Mouse (Mus musculus): Measurements from ENCODE around the gene Hist1h4b. TPM values are rescaled to one million over a fixed set of nuclear protein-coding genes. Genes with fewer than 3 reads are reported as not detected.

Hist1h4b gene
- polyA plus RNA-seq, 1 experiment from 2014 or later: 2.1 TPM

Small RNA genes within 50 kb of the gene (microRNA-seq; reads per million reads assigned to microRNA genes)
- gene Gm44314 (not detected), gene Gm44484 (not detected)

Other genes with a start within 250 kb of the Hist1h4b start
- gene Hist1h4h, start 226.0 kb upstream of the Hist1h4b start, polyA plus RNA-seq (2015; fragmentation: Nextera tagmentation; extraction: Ambion mirVana): 3.5 and 3.7 TPM in 2 replicates
- 2.5 and 3.6 TPM in 2 replicates for gene Hist1h2af, start 223.1 kb upstream of the Hist1h4b start, polyA plus RNA-seq (2015; fragmentation: Nextera tagmentation; extraction: Ambion mirVana)
- 2.6 and 3.7 TPM in 2 replicates for gene Hist1h3g, start 221.6 kb upstream of the Hist1h4b start, polyA plus RNA-seq (2015; fragmentation: Nextera tagmentation; extraction: Ambion mirVana)
- 0.65 and 0.94 TPM in 2 replicates for gene Hist1h2bh, start 213.6 kb upstream of the Hist1h4b start, polyA plus RNA-seq (2015; fragmentation: Nextera tagmentation; extraction: Ambion mirVana)
- gene Hist1h3f, start 213.0 kb upstream of the Hist1h4b start, polyA plus RNA-seq (2015; fragmentation: Nextera tagmentation; extraction: Ambion mirVana): 0.44 and 0.60 TPM in 2 replicates
- gene Hist1h4f, start 205.4 kb upstream of the Hist1h4b start, polyA plus RNA-seq (2015; fragmentation: Nextera tagmentation; extraction: Ambion mirVana): 0.68 and 0.98 TPM in 2 replicates
- gene Hist1h1d, start 203.8 kb upstream of the Hist1h4b start, polyA plus RNA-seq (2015; fragmentation: Nextera tagmentation; extraction: Ambion mirVana): 0.28 and 0.42 TPM in 2 replicates
- gene Hist1h3e, start 194.6 kb upstream of the Hist1h4b start, polyA plus RNA-seq (2015; fragmentation: Nextera tagmentation; extraction: Ambion mirVana): 2.7 and 4.1 TPM in 2 replicates
- 39.1 and 46.5 TPM in 2 replicates for gene Hist1h2ae, start 185.8 kb upstream of the Hist1h4b start, polyA plus RNA-seq (2015; fragmentation: Nextera tagmentation; extraction: Ambion mirVana)
- 8.7 and 8.8 TPM in 2 replicates for gene Hist1h2bg, start 185.6 kb upstream of the Hist1h4b start, polyA plus RNA-seq (2015; fragmentation: Nextera tagmentation; extraction: Ambion mirVana)
- 0.62 and 2.1 TPM in 2 replicates for gene Hist1h2bf, start 182.8 kb upstream of the Hist1h4b start, polyA plus RNA-seq (2015; fragmentation: Nextera tagmentation; extraction: Ambion mirVana)
- 0.65 and 2.7 TPM in 2 replicates for gene Hist1h2ad, start 182.6 kb upstream of the Hist1h4b start, polyA plus RNA-seq (2015; fragmentation: Nextera tagmentation; extraction: Ambion mirVana)
- gene Hist1h3d, start 181.2 kb upstream of the Hist1h4b start, polyA plus RNA-seq (2015; fragmentation: Nextera tagmentation; extraction: Ambion mirVana): 3.8 and 4.8 TPM in 2 replicates
- 61.7 and 73.9 TPM in 2 replicates for gene Hist1h4d, start 175.4 kb upstream of the Hist1h4b start, polyA plus RNA-seq (2015; fragmentation: Nextera tagmentation; extraction: Ambion mirVana)
- 1.4 and 2.3 TPM in 2 replicates for gene Hist1h2be, start 135.9 kb upstream of the Hist1h4b start, polyA plus RNA-seq (2015; fragmentation: Nextera tagmentation; extraction: Ambion mirVana)
- gene Hist1h1e, start 134.5 kb upstream of the Hist1h4b start, polyA plus RNA-seq (2015; fragmentation: Nextera tagmentation; extraction: Ambion mirVana): 10.4 and 13.7 TPM in 2 replicates
- 0.94 and 1.0 TPM in 2 replicates for gene Hist1h2ac, start 73.1 kb upstream of the Hist1h4b start, polyA plus RNA-seq (2015; fragmentation: Nextera tagmentation; extraction: Ambion mirVana)
- 101 and 110 TPM in 2 replicates for gene Hist1h2bc, start 72.8 kb upstream of the Hist1h4b start, polyA plus RNA-seq (2015; fragmentation: Nextera tagmentation; extraction: Ambion mirVana)
- gene Hist1h1t, start 61.2 kb upstream of the Hist1h4b start, polyA plus RNA-seq (2015; fragmentation: Nextera tagmentation; extraction: Ambion mirVana): 0.15 and 0.20 TPM in 2 replicates
- gene Hist1h4c, start 58.6 kb upstream of the Hist1h4b start, polyA plus RNA-seq (2015; fragmentation: Nextera tagmentation; extraction: Ambion mirVana): 2.9 and 3.1 TPM in 2 replicates
- 8.5 and 9.7 TPM in 2 replicates for gene Hfe, start 46.2 kb upstream of the Hist1h4b start, polyA plus RNA-seq (2015; fragmentation: Nextera tagmentation; extraction: Ambion mirVana)
- gene Hist1h1c, start 18.2 kb upstream of the Hist1h4b start, polyA plus RNA-seq (2015; fragmentation: Nextera tagmentation; extraction: Ambion mirVana): 33.6 and 35.3 TPM in 2 replicates
- 3.2 and 4.9 TPM in 2 replicates for gene Hist1h3c, start 11.4 kb upstream of the Hist1h4b start, polyA plus RNA-seq (2015; fragmentation: Nextera tagmentation; extraction: Ambion mirVana)
- gene Hist1h2bb, start 10.3 kb upstream of the Hist1h4b start, polyA plus RNA-seq (2015; fragmentation: Nextera tagmentation; extraction: Ambion mirVana): 1.7 and 2.0 TPM in 2 replicates
- 16.9 and 20.0 TPM in 2 replicates for gene Hist1h2ab, start 5.9 kb upstream of the Hist1h4b start, polyA plus RNA-seq (2015; fragmentation: Nextera tagmentation; extraction: Ambion mirVana)
- 4.7 and 7.4 TPM in 2 replicates for gene Hist1h3b, start 4.7 kb upstream of the Hist1h4b start, polyA plus RNA-seq (2015; fragmentation: Nextera tagmentation; extraction: Ambion mirVana)
- 0.60 TPM in 1 of 2 replicates, not detected in the other for gene Hist1h4a, start 4.2 kb downstream of the Hist1h4b start, polyA plus RNA-seq (2015; fragmentation: Nextera tagmentation; extraction: Ambion mirVana)
- gene Hist1h3a, start 5.4 kb downstream of the Hist1h4b start, polyA plus RNA-seq (2015; fragmentation: Nextera tagmentation; extraction: Ambion mirVana): 3.1 and 4.2 TPM in 2 replicates
- 0.38 and 0.99 TPM in 2 replicates for gene Hist1h1a, start 6.7 kb downstream of the Hist1h4b start, polyA plus RNA-seq (2015; fragmentation: Nextera tagmentation; extraction: Ambion mirVana)
- 0.11 and 0.12 TPM in 2 replicates for gene Trim38, start 12.9 kb downstream of the Hist1h4b start, polyA plus RNA-seq (2015; fragmentation: Nextera tagmentation; extraction: Ambion mirVana)
- gene Slc17a2, start 50.0 kb downstream of the Hist1h4b start, polyA plus RNA-seq (2015; fragmentation: Nextera tagmentation; extraction: Ambion mirVana): 0.11 TPM in 1 of 2 replicates, not detected in the other
- gene Slc17a3, start 82.4 kb downstream of the Hist1h4b start, polyA plus RNA-seq (2015; fragmentation: Nextera tagmentation; extraction: Ambion mirVana): 0.22 and 0.35 TPM in 2 replicates
- gene Slc17a1, start 110.7 kb downstream of the Hist1h4b start, polyA plus RNA-seq (2015; fragmentation: Nextera tagmentation; extraction: Ambion mirVana): 0.77 and 0.97 TPM in 2 replicates
- 24.8 and 31.7 TPM in 2 replicates for gene Slc17a4, start 158.0 kb downstream of the Hist1h4b start, polyA plus RNA-seq (2015; fragmentation: Nextera tagmentation; extraction: Ambion mirVana)
- not detected in 2 replicates for gene Hist1h2ba, start 177.1 kb downstream of the Hist1h4b start, polyA plus RNA-seq (2015; fragmentation: Nextera tagmentation; extraction: Ambion mirVana)
- gene Hist1h2aa, start 177.4 kb downstream of the Hist1h4b start, polyA plus RNA-seq (2015; fragmentation: Nextera tagmentation; extraction: Ambion mirVana): not detected in 2 replicates
- gene Scgn, start 234.2 kb downstream of the Hist1h4b start, polyA plus RNA-seq (2015; fragmentation: Nextera tagmentation; extraction: Ambion mirVana): 7.5 and 7.9 TPM in 2 replicates